Mouse (Mus musculus) thymus, postnatal 0 days (tissue): ENCODE results near the gene Tpst1. TPM values are rescaled to one million over a fixed set of nuclear protein-coding genes. Genes with fewer than 3 reads are reported as not detected.

Experiments
- DNase-seq: peaks from one replicate; pipeline ENCODE4 v3.0.0-alpha.2; 2015; ENCODE audit warnings: low spot score
- polyA plus RNA-seq: library from polyadenylated mRNA; unstranded; fragments of >200 nt; fragmentation: Nextera tagmentation; extraction: Ambion mirVana; gene quantifications from 2 replicates; pipeline ENCODE4 v1.2.1, GENCODE M21; 2015

Tpst1 gene
- polyA plus RNA-seq, 1 experiment from 2014 or later = 25.7 TPM

- DNase-seq = no peak
Measured at GRCm38 (mm10) chr5:130089177-130089576, 16.1 kb downstream of the Tpst1 start.

GRCm38 (mm10) chr5:130089626-130090393 lies 16.7 kb downstream of the Tpst1 start:
- DNase-seq = no peak

DNA sequence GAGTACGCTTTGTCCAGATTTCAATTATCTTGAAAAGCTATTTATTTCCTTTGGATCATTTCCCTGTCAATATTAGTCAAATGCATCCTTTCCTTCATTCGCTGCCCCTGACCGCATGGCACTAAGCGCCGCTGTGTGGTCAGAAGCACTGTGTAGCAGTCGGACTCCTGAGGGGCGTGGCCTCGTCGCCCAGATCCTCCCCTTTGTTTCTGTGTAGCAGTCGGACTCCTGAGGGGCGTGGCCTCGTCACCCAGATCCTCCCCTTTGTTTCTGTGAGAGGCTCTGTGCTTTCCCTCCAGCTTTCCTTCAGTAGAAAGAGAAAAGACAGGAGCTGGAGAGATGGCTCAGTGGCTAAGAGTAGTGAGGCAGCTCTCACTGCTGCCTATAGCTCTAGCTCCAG lies 23.6 kb downstream of the Tpst1 start:
- no peak for DNase-seq

- no peak for DNase-seq
Measured at GRCm38 (mm10) chr5:130097837-130098236, 24.7 kb downstream of the Tpst1 start.

DNA sequence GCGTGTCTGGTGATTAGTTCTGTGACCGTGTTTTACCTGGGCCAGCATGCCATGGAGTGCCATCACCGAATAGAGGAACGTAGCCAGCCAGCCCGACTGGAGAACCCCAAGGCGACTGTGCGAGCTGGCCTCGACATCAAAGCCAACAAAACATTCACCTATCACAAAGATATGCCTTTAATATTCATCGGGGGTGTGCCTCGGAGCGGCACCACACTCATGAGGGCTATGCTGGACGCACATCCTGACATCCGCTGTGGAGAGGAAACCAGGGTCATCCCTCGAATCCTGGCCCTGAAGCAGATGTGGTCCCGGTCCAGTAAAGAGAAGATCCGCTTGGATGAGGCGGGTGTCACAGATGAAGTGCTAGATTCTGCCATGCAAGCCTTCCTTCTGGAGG lies 28.6 kb downstream of the Tpst1 start:
- no peak for DNase-seq

DNA sequence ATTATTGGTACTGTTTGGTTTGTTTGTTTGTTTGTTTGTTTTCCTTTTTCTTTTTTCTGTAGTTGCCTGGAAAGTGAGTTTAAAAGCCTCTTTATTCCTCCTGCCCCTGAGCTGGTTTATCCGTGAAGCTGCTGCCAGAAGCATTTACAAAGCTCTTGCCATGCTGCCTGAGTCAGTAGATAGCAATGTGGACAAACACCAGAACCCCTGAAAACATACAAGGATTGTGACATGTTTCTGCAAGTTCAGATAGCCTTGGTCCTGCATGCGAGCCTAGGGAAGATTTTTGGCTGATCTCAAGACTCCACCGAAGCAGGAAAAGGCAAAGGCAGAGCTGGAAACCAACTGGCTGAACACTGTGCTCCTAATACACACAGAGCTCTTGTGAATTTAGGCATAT lies 36.2 kb downstream of the Tpst1 start:
- DNase-seq = no peak

DNA sequence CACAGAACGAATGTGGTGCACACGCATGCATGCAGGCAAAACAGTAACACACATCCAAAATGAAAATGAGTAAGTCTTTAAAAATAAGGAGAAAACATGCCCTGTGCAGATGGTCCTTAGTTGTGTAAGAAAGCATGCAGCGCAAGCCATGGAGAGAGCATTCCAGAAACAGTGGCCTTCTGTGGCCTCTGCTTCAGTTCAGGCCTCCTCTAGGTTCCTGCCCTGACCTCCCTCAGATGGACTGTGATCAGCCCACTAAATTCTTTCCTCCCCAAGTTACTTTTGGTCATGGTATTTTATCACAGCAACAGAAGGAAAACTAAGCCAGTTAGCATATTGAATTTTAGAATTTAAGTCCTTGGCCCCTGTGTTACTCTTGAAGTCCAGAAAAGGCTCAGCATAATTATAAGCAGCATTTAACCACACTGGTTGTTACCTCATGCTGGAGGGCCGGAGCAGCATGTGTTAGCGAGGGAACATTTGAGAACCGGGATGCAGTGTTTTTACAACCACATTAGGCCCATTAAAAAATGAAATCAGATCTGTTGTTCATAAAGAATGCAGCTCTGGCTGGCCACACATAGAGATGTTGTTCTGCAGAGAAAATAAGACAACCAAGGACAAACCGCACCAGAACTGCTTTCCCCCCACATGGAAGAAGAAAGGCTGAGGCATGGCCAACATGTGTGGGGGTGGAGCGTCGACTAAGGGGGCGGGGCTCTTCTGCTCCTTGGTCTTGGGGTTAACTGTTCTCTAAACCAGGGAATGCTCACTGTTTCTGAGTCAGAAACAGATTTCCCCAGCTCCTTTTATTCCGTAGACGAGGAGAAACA lies 37.7 kb downstream of the Tpst1 start:
- no peak for DNase-seq

- no peak for DNase-seq
Measured at GRCm38 (mm10) chr5:130112653-130113052, 39.5 kb downstream of the Tpst1 start.

- DNase-seq = no peak
Measured at GRCm38 (mm10) chr5:130116116-130116515, 43.0 kb downstream of the Tpst1 start.

GRCm38 (mm10) chr5:130116857-130117256 lies 43.7 kb downstream of the Tpst1 start:
- no peak for DNase-seq

- no peak for DNase-seq
Measured at GRCm38 (mm10) chr5:130117932-130118331, 44.8 kb downstream of the Tpst1 start.

- DNase-seq = no peak
Measured at GRCm38 (mm10) chr5:130119236-130119635, 46.1 kb downstream of the Tpst1 start.

GRCm38 (mm10) chr5:130120070-130120736 lies 47.1 kb downstream of the Tpst1 start:
- no peak for DNase-seq

DNA sequence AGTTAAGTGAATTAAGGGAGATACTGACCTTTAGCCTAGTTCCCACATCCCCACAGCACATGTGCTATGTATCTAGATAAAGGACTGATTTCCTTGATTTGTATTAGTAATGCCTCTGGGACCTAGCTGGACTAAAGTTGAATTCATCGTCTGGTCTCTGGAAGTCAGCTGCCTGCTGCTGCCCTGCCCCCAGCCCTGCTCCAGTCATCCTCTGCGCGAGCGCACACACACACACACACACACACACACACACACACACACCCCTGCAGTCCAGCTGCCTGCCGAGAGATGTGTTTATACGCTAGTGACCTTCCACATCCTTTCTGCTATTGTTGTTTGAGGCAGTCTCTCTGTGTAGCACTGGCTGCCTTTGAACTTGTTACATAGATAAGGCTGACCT lies 47.8 kb downstream of the Tpst1 start:
- no peak for DNase-seq

GRCm38 (mm10) chr5:130122355-130122754 lies 49.2 kb downstream of the Tpst1 start:
- DNase-seq = no peak

DNA sequence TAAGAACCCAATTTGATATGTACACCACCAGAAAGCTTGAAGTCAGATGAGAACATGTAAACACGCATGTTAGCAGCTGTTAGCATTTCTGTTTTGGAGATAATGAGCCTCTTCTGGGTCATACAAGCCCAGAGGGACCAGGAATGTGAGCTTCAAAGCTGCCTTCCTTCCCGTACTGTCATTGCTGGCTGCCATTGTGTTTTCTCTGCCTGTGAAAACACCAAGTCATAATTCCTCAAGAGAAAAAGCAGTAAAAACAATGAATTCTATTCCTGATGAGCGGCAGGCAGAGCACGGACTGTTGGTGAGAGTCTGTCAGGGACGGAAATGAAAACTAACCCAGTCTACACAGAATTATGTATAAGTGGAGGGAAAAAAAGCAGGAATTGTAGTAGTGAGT lies 51.1 kb downstream of the Tpst1 start:
- no peak for DNase-seq

DNA sequence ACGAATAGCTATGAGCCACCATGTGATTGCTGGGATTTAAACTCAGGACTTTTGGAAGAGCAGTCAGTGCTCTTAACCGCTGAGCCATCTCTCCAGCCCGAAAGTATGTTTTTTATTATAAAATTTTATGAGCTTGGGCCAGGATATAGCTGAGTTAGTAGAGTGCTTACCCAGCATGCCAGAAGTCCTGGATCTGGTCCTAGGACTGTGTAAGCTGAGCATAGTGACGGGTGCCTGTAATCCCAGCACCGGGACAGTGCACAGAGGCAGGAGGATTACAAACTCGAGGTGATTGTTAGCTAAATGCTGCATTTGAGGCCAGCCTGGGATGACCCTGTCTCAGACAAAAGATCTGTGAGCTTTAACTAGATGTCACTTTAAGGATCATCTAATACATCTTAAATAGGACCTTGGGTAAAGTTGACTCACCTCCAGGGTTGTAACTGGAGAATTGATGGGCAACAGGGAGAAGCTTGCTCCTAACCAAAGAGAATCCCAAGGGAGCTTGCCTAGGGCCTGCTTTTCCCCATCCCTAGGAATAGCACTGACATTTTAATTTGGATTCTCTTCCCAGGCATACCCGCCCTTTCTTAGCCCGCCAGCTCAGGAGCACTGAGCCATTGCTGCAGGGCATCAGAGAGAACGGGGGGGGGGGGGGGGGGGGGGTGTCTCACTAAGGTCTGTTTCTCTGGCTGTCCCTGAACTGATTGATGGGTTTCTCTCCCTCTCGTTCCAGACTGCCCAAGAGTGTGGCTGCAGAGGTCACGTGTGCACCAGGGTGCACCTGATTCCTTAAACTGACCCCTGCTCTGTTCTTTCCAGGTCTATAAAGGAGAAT lies 55.8 kb downstream of the Tpst1 start:
- no peak for DNase-seq

GRCm38 (mm10) chr5:130129524-130129793 lies 56.3 kb downstream of the Tpst1 start:
- no peak for DNase-seq

DNA sequence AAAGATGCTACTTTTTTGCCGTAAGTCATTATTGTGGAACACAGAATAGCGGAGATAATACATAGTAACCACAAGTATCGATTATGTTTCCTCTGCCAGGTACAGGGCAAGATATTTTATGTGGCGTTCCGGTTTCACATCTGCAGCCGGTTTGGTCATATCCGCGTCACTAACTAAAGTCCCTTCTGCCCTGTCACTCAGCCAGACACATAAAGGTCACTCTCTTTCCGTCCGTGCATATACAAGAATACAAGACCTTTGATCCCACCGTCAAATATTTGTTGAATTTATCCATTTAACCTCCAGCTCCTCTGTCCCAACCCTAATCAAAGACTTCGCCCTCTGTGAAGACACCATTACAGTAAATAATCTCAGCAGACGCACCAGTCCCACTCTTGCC lies 63.5 kb downstream of the Tpst1 start:
- no peak for DNase-seq

- DNase-seq = peak; percentile 61
Measured at GRCm38 (mm10) chr5:130139393-130139792, 66.3 kb downstream of the Tpst1 start.

GRCm38 (mm10) chr5:130141138-130141537 lies 68.0 kb downstream of the Tpst1 start:
- no peak for DNase-seq
